Mouse (Mus musculus) right cerebral cortex, postnatal 4 days (tissue): Measurements from ENCODE around the gene Ccdc63.

Source experiments
- DNase-seq: peaks from one replicate; pipeline ENCODE4 v3.0.0-alpha.2; 2022

Gene Ccdc63

DNA sequence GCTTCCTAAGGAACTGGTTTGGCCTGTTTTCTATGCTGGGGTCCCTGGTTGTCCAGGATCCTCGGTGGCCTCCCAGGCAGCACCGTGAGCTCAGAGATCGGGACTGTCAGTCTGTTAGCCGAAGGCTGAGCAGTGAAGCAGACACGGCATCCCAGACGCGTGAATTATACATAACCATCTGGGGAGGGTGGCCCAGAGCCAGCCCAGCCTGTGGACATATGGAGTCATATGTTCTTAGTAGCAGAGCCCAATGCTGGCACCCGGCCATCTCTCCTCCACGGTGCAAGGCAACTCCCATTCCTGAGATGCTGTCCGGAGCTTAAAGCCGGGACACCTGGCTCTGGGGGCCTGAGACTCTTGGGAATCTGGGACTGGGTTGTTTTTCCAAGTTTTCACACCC is 59.7 kb downstream of the Ccdc63 start:
- DNase-seq, result peak; percentile 96

DNA sequence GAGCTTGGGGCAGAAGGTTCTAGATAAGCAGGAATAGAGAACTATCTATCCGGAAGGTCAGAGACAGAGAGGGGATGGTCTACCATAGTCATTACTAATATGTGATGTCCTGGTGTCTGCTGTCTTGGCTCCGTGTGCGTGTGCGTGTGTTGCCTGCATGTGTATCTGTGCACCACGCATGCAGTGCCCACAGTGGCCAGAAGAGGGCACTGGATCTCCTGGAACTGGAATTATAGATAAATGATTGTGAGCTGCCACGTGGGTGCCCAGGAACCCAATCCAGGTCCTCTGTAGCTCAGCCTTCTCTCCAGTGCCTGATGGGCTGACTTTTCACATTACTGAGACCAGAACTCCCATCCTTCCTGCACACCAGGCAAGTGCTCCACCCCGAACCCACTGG is 60.8 kb downstream of the Ccdc63 start:
- DNase-seq, result peak; percentile 55

DNA sequence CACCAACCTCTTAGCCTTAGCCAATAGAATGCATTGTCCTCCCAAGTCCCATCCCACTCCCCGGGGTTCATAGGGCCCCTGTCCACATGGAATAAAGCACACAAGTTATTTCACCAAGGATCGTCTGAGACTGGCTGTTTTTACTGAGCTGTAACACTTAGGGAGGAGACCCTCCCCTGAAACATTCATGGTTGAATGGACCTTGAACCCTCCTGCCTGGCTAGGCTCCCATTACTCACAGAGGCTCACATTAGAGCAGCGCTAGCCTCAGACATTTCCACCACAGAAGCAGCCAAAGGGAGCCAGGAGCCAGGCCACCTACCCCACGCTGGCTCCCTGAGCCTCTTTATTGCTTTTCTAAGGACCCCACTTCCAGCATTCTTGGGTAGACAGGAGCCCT is 63.4 kb downstream of the Ccdc63 start:
- no peak for DNase-seq

- DNase-seq, result no peak
Observed at GRCm38 (mm10) chr5:122075736-122076135, 64.9 kb downstream of the Ccdc63 start.

DNA sequence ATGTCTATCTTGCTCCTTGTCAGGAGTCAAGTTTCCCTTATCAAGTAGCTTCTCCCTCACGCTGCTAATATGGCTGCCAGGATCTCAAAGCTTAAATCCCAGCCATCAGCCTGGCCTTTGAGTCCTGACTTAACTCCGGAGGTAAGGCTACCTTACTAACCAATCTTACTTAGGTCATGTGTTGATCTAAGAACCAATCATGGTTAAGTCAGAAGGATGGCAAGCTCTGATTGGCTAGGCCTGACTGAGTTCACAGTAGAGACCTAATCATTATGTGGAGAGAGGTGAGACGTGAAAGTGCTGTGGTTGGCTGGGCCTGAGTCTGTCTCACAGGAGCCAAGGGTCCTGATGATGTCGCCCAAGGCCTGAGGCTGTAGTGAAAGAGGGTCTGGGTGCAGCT is 68.6 kb downstream of the Ccdc63 start:
- no peak for DNase-seq

DNA sequence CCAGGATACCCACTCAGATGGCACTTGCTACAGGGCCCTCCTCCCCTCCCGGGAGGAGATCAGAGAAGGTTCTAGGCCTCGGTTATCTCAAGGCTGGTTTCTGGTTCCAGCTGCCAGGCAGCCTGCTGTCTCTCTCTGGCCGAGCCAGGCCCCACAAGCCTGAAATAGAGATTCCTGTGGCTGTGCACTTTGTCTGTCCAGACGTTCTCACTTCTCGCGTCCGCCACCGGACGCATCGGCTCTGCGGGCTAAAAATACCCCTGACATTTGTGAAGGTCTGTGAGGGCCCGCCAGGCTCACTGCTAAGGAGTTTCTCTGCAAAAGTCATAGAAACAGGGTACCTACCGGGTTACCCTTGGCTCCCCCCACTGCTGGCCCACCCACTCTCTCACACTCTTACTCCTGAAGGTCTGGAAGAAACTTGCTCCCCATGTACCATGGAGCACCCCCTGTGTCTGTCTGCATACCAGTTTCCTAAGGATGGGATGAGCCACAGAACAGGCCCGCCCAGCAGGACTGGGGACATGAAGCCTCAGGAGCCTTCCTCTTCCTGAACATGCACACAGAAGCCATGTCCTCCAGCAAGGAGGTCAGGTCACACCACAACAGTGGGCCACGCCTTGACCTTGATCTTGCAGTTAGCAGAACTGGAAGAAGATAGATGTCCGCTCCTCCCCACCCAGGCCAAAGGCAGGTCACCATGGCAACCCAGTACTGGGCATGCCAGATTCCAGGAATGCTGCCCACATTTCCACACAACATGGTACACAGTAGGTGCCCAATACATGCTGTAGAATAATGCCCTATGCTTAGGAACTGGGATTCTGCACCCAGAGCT is 69.4 kb downstream of the Ccdc63 start:
- DNase-seq, result no peak

DNA sequence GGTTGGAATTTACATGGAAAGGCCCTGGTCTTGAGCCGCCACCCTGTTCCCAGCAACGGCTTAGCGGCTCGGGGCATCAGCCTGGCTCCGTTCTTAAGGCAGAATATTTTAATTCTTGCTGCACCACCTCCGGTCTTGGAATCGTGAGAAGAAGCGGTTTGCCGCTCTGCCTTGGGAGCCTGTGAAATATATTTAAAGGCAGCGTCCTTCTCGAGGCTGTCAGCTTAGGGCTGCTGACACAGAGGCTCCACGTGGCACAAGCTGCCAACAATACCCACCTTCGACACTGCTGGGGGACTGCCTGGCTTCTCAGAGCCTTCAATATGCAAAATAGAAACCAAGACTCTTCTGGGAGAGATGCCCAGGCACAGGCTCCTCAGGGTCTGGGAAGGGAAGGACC is 72.1 kb downstream of the Ccdc63 start:
- DNase-seq, result no peak

- peak; percentile 43 for DNase-seq
Observed at GRCm38 (mm10) chr5:122063204-122063933, 77.3 kb downstream of the Ccdc63 start.

DNA sequence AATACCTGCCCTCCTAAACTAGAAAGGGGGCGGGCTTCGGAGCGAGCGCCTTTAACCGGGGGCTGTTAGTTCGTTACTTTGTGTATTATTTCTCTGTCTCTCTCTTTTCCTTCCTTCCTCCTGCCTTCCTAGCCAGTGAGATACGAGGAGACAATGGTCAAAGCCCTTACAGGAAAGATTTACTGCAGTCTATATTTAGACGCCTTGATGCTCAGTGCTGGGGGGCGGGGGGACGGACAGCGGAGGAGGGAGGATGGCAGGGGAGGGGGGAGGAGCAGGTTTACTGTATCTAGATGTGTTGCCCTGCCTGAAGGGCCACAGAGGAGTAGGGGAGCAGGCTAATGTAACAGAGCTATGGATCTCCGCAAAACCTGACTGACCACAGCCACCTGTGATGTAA is 78.1 kb downstream of the Ccdc63 start:
- no peak for DNase-seq

DNA sequence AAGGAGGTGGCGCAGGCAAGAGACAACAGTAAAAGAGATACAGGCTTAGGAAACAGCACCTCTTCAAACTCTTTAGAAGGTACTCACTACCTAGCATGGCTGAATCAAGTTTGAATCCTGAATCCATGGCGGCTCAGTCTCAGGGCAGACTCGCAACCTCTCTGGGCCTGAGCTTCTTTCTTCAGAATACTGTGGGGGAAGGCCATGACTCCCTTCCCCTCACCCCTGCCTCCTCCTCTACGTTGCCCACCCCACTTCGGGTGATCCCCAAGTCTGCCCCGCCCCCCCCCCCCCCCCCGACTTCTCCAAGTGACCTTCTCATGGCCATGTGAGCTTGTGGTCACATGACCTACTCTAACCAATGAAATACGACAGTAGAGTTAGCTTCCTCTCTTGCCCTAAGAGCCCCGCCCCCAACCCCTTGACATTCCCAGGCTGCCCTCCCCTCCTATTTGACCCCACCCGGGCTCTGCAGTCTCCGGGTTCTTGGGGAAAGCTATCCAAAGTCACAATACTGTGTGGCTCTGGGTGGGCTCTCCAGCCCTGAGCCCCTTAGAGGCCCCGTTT is 79.8 kb downstream of the Ccdc63 start:
- DNase-seq, result no peak

DNA sequence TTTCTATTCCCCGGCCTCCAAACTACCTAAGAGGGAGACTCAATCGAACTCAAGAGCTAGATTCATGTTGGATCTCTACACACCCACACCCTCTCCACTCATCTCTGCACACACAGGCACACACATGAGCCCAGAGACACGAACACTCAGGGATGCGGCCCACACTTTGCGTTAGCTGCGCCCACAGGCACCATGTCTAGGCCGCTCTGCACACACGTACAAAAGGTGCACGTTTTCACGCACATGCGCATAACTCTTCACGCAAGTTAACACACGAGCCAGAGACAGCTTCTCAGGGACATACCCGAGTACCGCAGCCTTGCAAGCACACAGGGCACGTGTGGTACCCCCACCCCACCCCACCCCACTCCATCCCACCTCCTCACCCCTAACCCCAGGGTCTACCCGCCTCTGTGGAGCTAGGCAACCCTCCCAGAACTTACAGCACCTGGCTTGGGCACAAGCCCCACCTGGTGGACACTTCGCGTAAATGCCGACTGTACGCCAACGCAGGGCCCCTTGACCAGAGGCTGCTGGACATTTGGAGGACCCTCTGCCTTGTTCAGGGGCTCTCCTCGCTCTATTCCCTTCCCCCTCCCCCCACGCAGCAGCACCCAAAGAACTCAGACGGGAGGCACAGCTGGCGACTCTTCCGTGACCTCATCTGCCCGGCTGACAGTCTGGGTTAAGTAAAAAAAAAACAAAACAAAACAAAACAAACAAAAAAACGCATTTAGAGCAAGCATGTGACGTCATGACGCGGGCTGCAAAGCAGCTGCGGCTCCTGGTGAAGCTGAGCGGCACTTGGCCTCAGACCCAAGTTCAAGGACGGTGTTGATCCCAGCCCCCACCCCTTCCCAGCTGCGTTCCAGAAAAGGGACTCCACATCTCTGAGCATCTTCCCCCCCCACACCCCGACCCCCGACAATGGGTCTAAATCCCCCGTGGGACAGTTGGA is 81.3 kb downstream of the Ccdc63 start:
- peak; percentile 65 for DNase-seq
